Mouse (Mus musculus) 3T3-L1 (cell line): ENCODE results near the gene Cfap54.

Experiments used
- DNase-seq: peaks from one replicate; pipeline ENCODE4 v3.0.0-alpha.2; 2015; ENCODE audit warnings: low read depth, low spot score

Gene Cfap54

GRCm38 (mm10) chr10:93081133-93081779 lies at the start of gene Cfap54:
Gene Cfap54, minus strand, starts transcription at chr10:93081618.
- DNase-seq = no peak

GRCm38 (mm10) chr10:93130456-93130940 lies 49.1 kb upstream of the Cfap54 start:
- DNase-seq = no peak

DNA sequence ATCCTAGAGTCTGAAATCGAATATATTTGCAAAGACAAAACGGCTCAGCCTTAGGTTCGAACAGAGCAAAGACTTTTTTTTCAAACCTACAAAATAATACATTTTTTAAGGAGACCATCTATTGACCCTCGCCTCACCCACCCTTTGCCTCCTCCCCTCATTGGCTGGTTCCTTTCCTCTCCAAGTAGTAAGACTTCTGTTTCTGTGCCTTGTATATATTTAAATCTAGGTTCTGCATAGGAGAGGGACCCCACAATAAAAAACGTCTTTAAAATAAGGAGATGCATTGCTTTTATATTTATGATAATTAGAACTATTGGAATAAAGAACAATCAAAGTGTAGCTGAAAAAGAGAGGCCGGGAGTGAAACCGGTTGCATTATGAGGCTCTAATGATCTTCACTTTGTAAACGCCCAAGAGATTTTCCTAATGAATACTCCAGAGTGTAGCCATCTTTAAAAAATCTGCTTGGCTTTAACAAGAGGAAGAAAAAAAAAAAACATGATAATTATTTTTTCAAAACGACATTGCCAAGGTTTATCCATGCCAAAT lies 48.6 kb upstream of the Cfap54 start:
- DNase-seq = no peak

- peak; percentile 9 for DNase-seq
These were observed 47.9 kb upstream of the Cfap54 start for GRCm38 (mm10) chr10:93129345-93129744.

- no peak for DNase-seq
These were observed 47.1 kb upstream of the Cfap54 start for GRCm38 (mm10) chr10:93128566-93128965.

- no peak for DNase-seq
These were observed 44.6 kb upstream of the Cfap54 start for GRCm38 (mm10) chr10:93126025-93126424.

- peak; percentile 43 for DNase-seq
These were observed 42.7 kb upstream of the Cfap54 start for GRCm38 (mm10) chr10:93123957-93124613.

DNA sequence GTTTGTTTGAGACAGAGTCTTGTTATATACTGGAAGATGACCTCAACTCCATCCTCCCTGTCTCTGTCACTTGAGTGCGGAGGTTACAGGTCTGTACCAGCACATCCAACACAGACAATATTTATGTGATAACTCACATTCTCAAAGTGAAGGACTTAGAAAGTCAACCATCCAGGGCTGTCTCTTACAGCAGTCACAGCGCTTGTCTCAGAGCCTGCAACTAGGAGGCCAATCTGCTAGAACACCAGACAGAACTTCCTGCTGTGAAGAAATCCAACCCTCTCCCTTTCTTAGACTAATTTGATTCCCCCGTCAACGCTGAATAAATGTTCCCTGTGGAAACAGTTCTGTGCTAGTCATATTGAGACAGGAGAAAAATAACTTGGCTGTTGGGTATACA lies 41.9 kb upstream of the Cfap54 start:
- no peak for DNase-seq

DNA sequence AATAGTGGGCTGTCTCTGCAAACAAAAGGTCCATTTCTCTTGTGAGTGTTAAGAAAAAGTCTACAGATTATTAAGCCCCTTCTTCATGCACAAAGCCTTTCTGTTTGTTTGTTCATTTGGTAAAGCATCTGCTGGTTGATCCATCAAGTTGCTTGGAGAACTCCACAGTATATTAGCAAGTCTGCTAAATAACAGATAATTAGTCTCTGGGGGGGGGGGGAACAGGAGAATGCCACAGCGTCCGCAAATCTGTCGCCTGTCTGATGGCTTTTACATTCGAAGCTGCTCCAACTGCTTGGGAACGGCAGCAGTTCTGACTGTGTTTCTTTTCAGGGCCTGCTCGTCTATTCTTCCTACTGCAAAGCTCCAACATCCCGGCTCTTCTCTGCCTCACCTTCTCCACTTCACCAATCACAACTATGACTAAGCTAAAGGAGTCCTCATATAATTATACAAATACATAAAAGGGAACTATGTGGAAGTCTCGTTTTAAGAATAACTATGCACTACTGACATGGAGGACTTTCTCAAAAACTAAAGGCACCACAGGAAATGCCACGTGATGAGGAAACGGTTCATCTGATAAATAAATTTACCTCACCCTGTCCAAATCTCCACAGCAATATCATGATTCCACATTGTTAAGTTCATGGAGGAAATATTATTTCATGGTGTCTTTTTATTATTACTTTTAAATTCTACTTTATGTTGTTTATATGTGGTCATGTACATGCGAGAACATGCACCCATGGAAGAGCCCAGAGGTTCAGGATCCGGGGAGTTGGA lies 41.2 kb upstream of the Cfap54 start:
- DNase-seq = no peak

- no peak for DNase-seq
These were observed 39.9 kb upstream of the Cfap54 start for GRCm38 (mm10) chr10:93121262-93121860.

DNA sequence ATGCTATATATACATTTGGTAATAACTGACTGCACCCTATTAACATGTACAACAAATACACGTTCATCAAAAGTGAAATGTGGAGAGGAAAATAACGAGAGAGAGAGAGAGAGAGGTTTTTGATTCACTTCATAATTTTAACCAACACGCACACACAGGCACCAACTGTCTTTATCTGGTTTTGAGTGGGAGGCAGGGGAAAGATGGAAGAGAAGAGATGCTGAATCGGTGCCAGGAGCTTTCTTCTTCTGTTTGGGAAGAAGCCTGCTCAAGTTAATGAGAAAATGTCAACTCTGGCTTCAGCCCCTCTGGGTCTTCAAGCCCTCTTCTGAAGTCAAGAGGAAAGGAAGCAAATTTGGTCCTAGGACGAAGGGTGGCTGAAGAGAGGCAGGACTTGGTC lies 38.4 kb upstream of the Cfap54 start:
- no peak for DNase-seq

GRCm38 (mm10) chr10:93116636-93117035 lies 35.2 kb upstream of the Cfap54 start:
- no peak for DNase-seq

DNA sequence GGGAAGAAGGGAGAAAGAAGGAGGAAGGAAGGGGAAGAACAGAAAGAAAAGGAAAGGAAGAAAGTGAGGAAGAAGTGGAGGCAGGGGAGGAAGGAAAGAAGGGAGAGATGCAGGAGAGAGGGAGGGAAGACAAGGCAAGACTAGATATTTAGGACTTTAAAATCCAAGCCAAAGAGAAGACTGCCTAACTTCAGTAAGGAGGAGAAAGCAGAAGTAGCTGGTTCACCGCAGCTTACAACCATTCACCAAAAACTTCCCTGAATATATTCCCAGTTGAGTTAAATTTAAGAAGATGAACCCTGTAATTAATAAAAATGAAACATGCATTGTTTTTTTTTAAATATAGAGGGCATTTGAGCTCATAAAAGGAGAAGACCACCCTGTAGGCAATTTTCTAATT lies 34.3 kb upstream of the Cfap54 start:
- DNase-seq = no peak

GRCm38 (mm10) chr10:93114782-93115181 lies 33.4 kb upstream of the Cfap54 start:
- no peak for DNase-seq

- no peak for DNase-seq
These were observed 32.5 kb upstream of the Cfap54 start for GRCm38 (mm10) chr10:93113968-93114367.

- DNase-seq = no peak
These were observed 30.6 kb upstream of the Cfap54 start for GRCm38 (mm10) chr10:93112021-93112420.

- no peak for DNase-seq
These were observed 30.0 kb upstream of the Cfap54 start for GRCm38 (mm10) chr10:93111412-93111811.

GRCm38 (mm10) chr10:93105358-93105757 lies 23.9 kb upstream of the Cfap54 start:
- DNase-seq = no peak

DNA sequence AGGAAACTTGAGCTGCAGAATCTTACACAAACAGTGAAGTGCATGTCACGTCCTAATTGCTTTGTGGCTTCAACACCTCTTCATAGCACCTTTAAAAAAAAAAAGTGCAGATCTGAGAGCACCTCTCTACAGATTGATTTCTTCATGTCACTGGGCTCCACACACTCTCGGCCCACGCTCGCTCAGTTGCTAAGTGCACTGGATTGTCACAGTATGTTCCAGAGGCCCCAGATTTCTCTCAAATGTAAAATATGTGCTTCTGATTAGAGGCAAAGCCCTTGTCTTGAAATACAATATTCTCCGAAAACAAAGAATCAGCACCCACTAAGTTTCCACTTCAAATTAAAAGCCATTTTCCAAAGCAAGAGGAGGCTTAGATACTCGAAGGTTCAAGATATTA lies 22.9 kb upstream of the Cfap54 start:
- no peak for DNase-seq

DNA sequence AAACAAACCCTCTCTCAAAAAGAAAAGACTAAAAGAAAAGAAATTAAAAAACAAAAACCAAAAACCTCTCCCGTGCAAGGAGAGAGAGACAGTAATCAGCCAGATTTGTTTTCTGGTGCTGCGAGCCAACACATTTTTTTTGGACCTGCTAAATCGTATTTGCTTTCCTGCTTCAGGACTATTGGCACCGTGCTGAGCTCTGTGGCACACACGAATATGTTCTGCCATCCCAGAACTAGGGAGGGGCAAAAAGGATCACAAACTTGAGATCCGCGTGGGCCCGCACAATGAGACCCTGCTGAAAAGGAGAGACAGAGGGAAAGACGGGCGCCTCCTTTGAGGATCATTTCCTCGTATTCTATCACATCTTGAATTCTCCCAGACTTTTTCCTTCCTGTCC lies 22.3 kb upstream of the Cfap54 start:
- DNase-seq = no peak

DNA sequence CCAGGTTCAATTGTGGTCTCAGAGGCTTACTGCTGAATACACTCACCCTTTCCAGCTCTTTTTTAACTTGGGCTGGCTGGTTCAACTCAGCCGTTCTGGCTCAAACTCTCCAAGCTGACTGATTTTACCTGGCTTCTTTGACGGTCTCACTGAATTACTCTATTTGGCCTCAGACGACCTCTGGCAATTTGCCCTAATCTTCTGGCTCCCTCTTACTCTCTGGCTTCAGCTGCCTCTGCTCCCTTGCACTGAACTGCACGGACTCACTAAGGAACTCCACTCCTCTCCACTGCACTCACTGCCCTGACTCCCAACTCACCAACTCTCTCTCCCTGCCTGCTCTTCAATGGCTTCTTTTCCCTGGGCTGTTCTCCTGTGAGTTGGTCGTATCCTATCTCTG lies 20.9 kb upstream of the Cfap54 start:
- DNase-seq = peak; percentile 25
